Mouse (Mus musculus) ES-Bruce4 (cell line): ENCODE data around the gene Zc3h7b.

Source experiments
- CTCF ChIP-seq: IDR thresholded peaks from one replicate; pipeline ENCODE4 v1.8.1; 2011; ENCODE audit warnings: low read depth, low read length
- EP300 ChIP-seq: IDR thresholded peaks from 2 replicates; pipeline ENCODE4 v1.6.1; 2011; ENCODE audit warnings: low read depth, low read length; ENCODE audit not compliant: insufficient read depth
- POLR2A ChIP-seq: IDR thresholded peaks from one replicate; pipeline ENCODE4 v1.8.1; 2011; ENCODE audit warnings: low read length; ENCODE audit not compliant: insufficient read depth

GRCm38 (mm10) chr15:81774505-81775171 lies 29.8 kb downstream of the Zc3h7b start:
- TF ChIP-seq POLR2A: no peak
- no peak for TF ChIP-seq EP300
- TF ChIP-seq CTCF: no peak
